Mouse (Mus musculus) intestine, embryonic 16.5 days (tissue): ENCODE data around the gene Saa3. TPM values are rescaled to one million over a fixed set of nuclear protein-coding genes. Genes with fewer than 3 reads are reported as not detected.

ENCODE experiments used
- polyA plus RNA-seq: library from polyadenylated mRNA; unstranded; fragments of >200 nt; fragmentation: Nextera tagmentation; extraction: Ambion mirVana; gene quantifications from 2 replicates; pipeline ENCODE4 v1.2.1, GENCODE M21; 2015

Saa3 gene
- polyA plus RNA-seq, 1 experiment from 2014 or later = 1.4 TPM

Other genes with a start within 250 kb of the Saa3 start
- gene Sergef, start 75.9 kb downstream of the Saa3 start, polyA plus RNA-seq = 14.6 and 14.7 TPM in 2 replicates
- gene Tph1, start 43.2 kb downstream of the Saa3 start, polyA plus RNA-seq = 2.4 and 2.6 TPM in 2 replicates
- gene Saal1, start 5.0 kb downstream of the Saa3 start, polyA plus RNA-seq = 22.9 and 25.4 TPM in 2 replicates
- gene Saa4, start 16.9 kb upstream of the Saa3 start, polyA plus RNA-seq = 0.32 TPM in 1 of 2 replicates, not detected in the other
- 0.28 and 0.34 TPM in 2 replicates for gene Saa1, start 27.3 kb upstream of the Saa3 start, polyA plus RNA-seq
- gene Saa2, start 36.1 kb upstream of the Saa3 start, polyA plus RNA-seq = 0.18 TPM in 1 of 2 replicates, not detected in the other
- gene Hps5, start 80.4 kb upstream of the Saa3 start, polyA plus RNA-seq = 27.2 and 31.2 TPM in 2 replicates
- gene Gtf2h1, start 80.4 kb upstream of the Saa3 start, polyA plus RNA-seq = 78.5 and 80.1 TPM in 2 replicates
- 3,052 and 3,173 TPM in 2 replicates for gene Ldha, start 125.8 kb upstream of the Saa3 start, polyA plus RNA-seq
- not detected in 2 replicates for gene Ldhc, start 145.5 kb upstream of the Saa3 start, polyA plus RNA-seq
- gene Tsg101, start 204.3 kb upstream of the Saa3 start, polyA plus RNA-seq = 115 and 128 TPM in 2 replicates
- gene Uevld, start 242.8 kb upstream of the Saa3 start, polyA plus RNA-seq = 10.0 and 10.1 TPM in 2 replicates